Mouse (Mus musculus): ENCODE measurements around the gene 2900026A02Rik.

2900026A02Rik gene

GRCm38 (mm10) chr5:113173318-113173717, 47.7 kb downstream of the 2900026A02Rik start:
- DNase-seq, result peak; percentile 71 to 74

- DNase-seq, result no peak
These were observed 49.0 kb downstream of the 2900026A02Rik start for GRCm38 (mm10) chr5:113171968-113172578.

GRCm38 (mm10) chr5:113170064-113170754, 50.8 kb downstream of the 2900026A02Rik start:
- DNase-seq, result peak in 1 of 2 experiments; percentile 54

- peak; percentile 45 to 73 for DNase-seq
These were observed 53.3 kb downstream of the 2900026A02Rik start for GRCm38 (mm10) chr5:113167733-113168132.

- peak in 1 of 2 experiments; percentile 52 for DNase-seq
These were observed 55.6 kb downstream of the 2900026A02Rik start for GRCm38 (mm10) chr5:113165481-113165880.

GRCm38 (mm10) chr5:113164873-113165441, 56.1 kb downstream of the 2900026A02Rik start:
- DNase-seq, result peak; percentile 70 to 86

- DNase-seq, result peak in 1 of 2 experiments; percentile 25
These were observed 56.6 kb downstream of the 2900026A02Rik start for GRCm38 (mm10) chr5:113164448-113164847.

GRCm38 (mm10) chr5:113163116-113163515, 57.9 kb downstream of the 2900026A02Rik start:
- DNase-seq, result no peak

GRCm38 (mm10) chr5:113162699-113163098, 58.3 kb downstream of the 2900026A02Rik start:
- DNase-seq, result no peak

- DNase-seq, result no peak
These were observed 59.5 kb downstream of the 2900026A02Rik start for GRCm38 (mm10) chr5:113161576-113161975.

GRCm38 (mm10) chr5:113160320-113160719, 60.7 kb downstream of the 2900026A02Rik start:
- DNase-seq, result no peak

- DNase-seq, result no peak
These were observed 62.2 kb downstream of the 2900026A02Rik start for GRCm38 (mm10) chr5:113158759-113159355.

GRCm38 (mm10) chr5:113157588-113157987, 63.4 kb downstream of the 2900026A02Rik start:
- DNase-seq, result no peak

- DNase-seq, result no peak
These were observed 64.0 kb downstream of the 2900026A02Rik start for GRCm38 (mm10) chr5:113157006-113157405.

- peak; percentile 80 to 85 for DNase-seq
These were observed 65.9 kb downstream of the 2900026A02Rik start for GRCm38 (mm10) chr5:113155133-113155532.

GRCm38 (mm10) chr5:113154441-113154840, 66.6 kb downstream of the 2900026A02Rik start:
- DNase-seq, result no peak

- no peak for DNase-seq
These were observed 67.6 kb downstream of the 2900026A02Rik start for GRCm38 (mm10) chr5:113153508-113153830.

- DNase-seq, result peak; percentile 73 to 94
These were observed 68.2 kb downstream of the 2900026A02Rik start for GRCm38 (mm10) chr5:113152663-113153507.

GRCm38 (mm10) chr5:113151554-113152103, 69.4 kb downstream of the 2900026A02Rik start:
- DNase-seq, result peak; percentile 70 to 81

GRCm38 (mm10) chr5:113150871-113151553, 70.0 kb downstream of the 2900026A02Rik start:
- no peak for DNase-seq

GRCm38 (mm10) chr5:113149052-113149451, 72.0 kb downstream of the 2900026A02Rik start:
- DNase-seq, result no peak
